In the genomic region with DNA sequence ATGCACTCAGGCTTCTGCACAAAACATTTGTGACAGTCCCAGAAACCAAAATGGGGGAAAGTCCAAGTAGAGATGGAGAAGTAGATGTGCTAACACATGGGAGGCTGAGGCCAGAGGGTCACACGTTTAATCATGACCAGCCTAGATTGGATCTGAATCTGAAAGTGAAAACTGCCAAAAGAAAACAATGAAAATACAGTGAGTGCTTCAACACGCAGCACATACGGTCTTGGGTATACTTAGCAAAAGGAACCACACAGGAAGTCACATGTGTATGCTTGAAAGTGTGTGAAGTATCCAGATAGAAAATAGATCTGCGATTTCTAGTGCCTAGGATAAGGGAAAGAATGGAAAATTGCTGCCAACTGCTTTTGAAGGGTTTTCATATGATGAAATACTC, we compare ENCODE assay signal across 23 mouse cellular contexts. TPM values are rescaled to one million over a fixed set of nuclear protein-coding genes. Genes with fewer than 3 reads are reported as not detected.
DNase-seq lines count a peak whose midpoint lies in the region; ATAC-seq and TF ChIP-seq lines count a peak whose summit lies in the region.
"Had no signal": no experiment of that assay in that cellular context is flagged by ENCODE, and none has a peak within 500 bp of the region (broad histone marks: within the 10 kb centered on the region; RNA-seq: fewer than 3 reads in every experiment).

No protein-coding gene starts in this region.

- TF ChIP-seq CTCF in heart, adult 2 months (IDR thresholded peaks at IDR 0.05) = no peak

- H3K27me3 ChIP-seq in heart, adult 2 months (ENCODE audit: control insufficient read depth, insufficient read depth, low read length) = no peaks in the 10 kb centered on the region
- no peaks in the 10 kb centered on the region for H3K27me3 ChIP-seq in intestine, embryonic 16.5 days (replicated peaks; ENCODE audit: control insufficient read depth, insufficient read depth, low read length)
- H3K27me3 ChIP-seq: heart, embryonic 15.5 days; liver, embryonic 12.5 days had no signal

- H3K4me2 ChIP-seq in intestine, embryonic 16.5 days (ENCODE audit: low read depth, low read length) = no peak overlapping the region
- H3K4me2 ChIP-seq: heart, embryonic 15.5 days; liver, embryonic 12.5 days had no signal

- no peak for TF ChIP-seq POLR2A in heart, adult 2 months (IDR thresholded peaks at IDR 0.05; ENCODE audit: insufficient read depth, low read depth, low read length)

- TF ChIP-seq EP300 in heart, adult 2 months (IDR thresholded peaks at IDR 0.05; ENCODE audit: insufficient read depth, low read depth, low read length) = no peak

- H3K36me3 ChIP-seq in heart, adult 2 months (ENCODE audit: control insufficient read depth, insufficient read depth, low read length) = no peaks in the 10 kb centered on the region
- peaks cover 9% of the 10 kb centered on the region; the same call in 1 of the 2 replicates for H3K36me3 ChIP-seq in macrophage (ENCODE audit: inconsistent target)
- 0 out of 2 replicates have a peak, but pooled peaks cover 3% of the 10 kb centered on the region for H3K36me3 ChIP-seq in intestine, embryonic 16.5 days (ENCODE audit: control insufficient read depth, insufficient read depth, low read length)

- DNase-seq in heart, adult 11 months = peak; percentile 78
- no peak for DNase-seq in heart, adult 2 months
- peak; percentile 7 for DNase-seq in thymus, postnatal 25 days
- no peak for DNase-seq in thymus, postnatal 14 days
- no peak for DNase-seq in embryo, embryonic 10.5 days (ENCODE audit: low spot score)
- no peak for DNase-seq in urinary bladder, adult 18-20 months (ENCODE audit: low spot score in 2 of 2)
- DNase-seq: adrenal gland, adult 2 months; cerebellum, adult 8-10 months; gastrocnemius, postnatal 10 days; heart, adult 18-20 months; kidney, adult 2 months; kidney, postnatal 36 days; lung, adult 2 months; midbrain, embryonic 14.5 days; right cerebral cortex, postnatal 4 days had no signal

- H3K4me3 ChIP-seq in heart, adult 2 months = no peak overlapping the region
- H3K4me3 ChIP-seq in macrophage (ENCODE audit: inconsistent target) = no peak overlapping the region
- no peak overlapping the region for H3K4me3 ChIP-seq in intestine, embryonic 16.5 days (ENCODE audit: low read length)
- H3K4me3 ChIP-seq: heart, embryonic 15.5 days; hindbrain, embryonic 10.5 days; limb, embryonic 10.5 days; liver, embryonic 12.5 days; myocyte had no signal

- intact Hi-C loops in heart, adult 2 months (cut with DNase I) = no loop called here

- H3K9ac ChIP-seq in heart, adult 2 months (ENCODE audit: low read depth, low read length) = no peak overlapping the region
- H3K9ac ChIP-seq in intestine, embryonic 16.5 days (ENCODE audit: low read depth, low read length) = no peak overlapping the region
- H3K9ac ChIP-seq: heart, embryonic 15.5 days; liver, embryonic 12.5 days had no signal

- H3K4me1 ChIP-seq in heart, adult 2 months (ENCODE audit: control insufficient read depth, insufficient read depth, low read length) = peaks cover 1% of the 10 kb centered on the region; the same call in 1 of the 2 replicates
- H3K4me1 ChIP-seq in intestine, embryonic 16.5 days (ENCODE audit: control insufficient read depth, insufficient read depth, low read length) = no peaks in the 10 kb centered on the region
- H3K4me1 ChIP-seq: heart, embryonic 15.5 days; limb, embryonic 10.5 days had no signal

- H3K79me2 ChIP-seq in heart, adult 2 months (replicated peaks; ENCODE audit: control insufficient read depth, insufficient read depth, low read length) = no peaks in the 10 kb centered on the region
- no peaks in the 10 kb centered on the region for H3K79me2 ChIP-seq in macrophage (ENCODE audit: inconsistent target)

- H3K27ac ChIP-seq in heart, adult 2 months = no peak overlapping the region
- 0 out of 2 replicates have a peak overlapping the region, but pooled peaks have one; percentile 7 for H3K27ac ChIP-seq in macrophage
- H3K27ac ChIP-seq in intestine, embryonic 16.5 days (ENCODE audit: low read length) = no peak overlapping the region
- H3K27ac ChIP-seq: heart, embryonic 15.5 days; hindbrain, embryonic 10.5 days; hindbrain, postnatal 0 days; limb, embryonic 10.5 days; liver, embryonic 12.5 days had no signal

- WGBS in heart, adult 2 months = 41% methylated on average over 4 of the region's 4 CpGs
- WGBS in macrophage (ENCODE audit: missing documents) = 9% methylated on average over 4 of the region's 4 CpGs
- 85% methylated on average over 4 of the region's 4 CpGs for WGBS in intestine, embryonic 16.5 days

- no peaks in the 10 kb centered on the region for H3K9me3 ChIP-seq in intestine, embryonic 16.5 days (ENCODE audit: control insufficient read depth, low read length)
- H3K9me3 ChIP-seq: heart, embryonic 15.5 days; hindbrain, embryonic 10.5 days; limb, embryonic 10.5 days; liver, embryonic 12.5 days had no signal

- no peak for ATAC-seq in intestine, embryonic 16.5 days
- ATAC-seq: hindbrain, postnatal 0 days; liver, embryonic 12.5 days had no signal

RNA-seq across cellular contexts. Expression of gene Slc24a1, which starts 36.8 kb away (rescaled TPM):
- under 1 TPM; 0.05 to 0.10 TPM for total RNA-seq in heart, adult 2 months (2021)
- 0.02 TPM in 1 of 2 replicates, not detected in the other for polyA plus RNA-seq in heart, adult 2 months (2012; rRNA removed)
- total RNA-seq in macrophage (2018; cell fraction: chromatin; rRNA removed) = not detected
- not detected for total RNA-seq in macrophage (2018; cell fraction: cytosol; rRNA removed)
- total RNA-seq in macrophage (2018; cell fraction: nucleus; rRNA removed) = not detected
- polyA plus RNA-seq in macrophage (2018) = not detected in 3 replicates
- polyA plus RNA-seq in intestine, embryonic 16.5 days (2015; fragmentation: Nextera tagmentation; extraction: Ambion mirVana) = 0.04 TPM in 1 of 2 replicates, not detected in the other
- total RNA-seq: adrenal gland, adult 2 months; gastrocnemius, postnatal 10 days had no signal
- polyA plus RNA-seq: adrenal gland, adult 2 months; hindbrain, embryonic 10.5 days; kidney, adult 2 months had no signal

RNA-seq across cellular contexts. Expression of gene Ints14, which starts 46.1 kb away (rescaled TPM):
- total RNA-seq in heart, adult 2 months (2021) = 10 to 100 TPM; 14.0 to 15.3 TPM
- 11.0 and 20.5 TPM in 2 replicates for polyA plus RNA-seq in heart, adult 2 months (2012; rRNA removed)
- total RNA-seq in macrophage (2018; cell fraction: chromatin; rRNA removed) = 10 to 100 TPM in 24 of 26 experiments, 1 to 10 TPM in 2; 7.3 to 27.7 (median 18.8) TPM
- total RNA-seq in macrophage (2018; cell fraction: cytosol; rRNA removed) = 10 to 100 TPM; 17.9 to 27.9 (median 24.5) TPM
- total RNA-seq in macrophage (2018; cell fraction: nucleus; rRNA removed) = 10 to 100 TPM in 23 of 26 experiments, 1 to 10 TPM in 3; 7.4 to 27.4 (median 17.6) TPM
- 20.4 to 29.8 TPM (median 29.2 TPM) in 3 replicates for polyA plus RNA-seq in macrophage (2018)
- 45.1 and 49.2 TPM in 2 replicates for polyA plus RNA-seq in intestine, embryonic 16.5 days (2015; fragmentation: Nextera tagmentation; extraction: Ambion mirVana)

Comparison
In these comparisons a context has a peak if more than half of its experiments do, and no peak if none do; other contexts are left out.
1. DNase-seq: peak in heart, adult 11 months (single experiment) and thymus, postnatal 25 days (single experiment); none in heart, adult 2 months (0 of 2), thymus, postnatal 14 days (single experiment), embryo, embryonic 10.5 days (single experiment) and urinary bladder, adult 18-20 months (0 of 2).